Mouse (Mus musculus): ENCODE results near the gene Caly.

Caly gene

DNA sequence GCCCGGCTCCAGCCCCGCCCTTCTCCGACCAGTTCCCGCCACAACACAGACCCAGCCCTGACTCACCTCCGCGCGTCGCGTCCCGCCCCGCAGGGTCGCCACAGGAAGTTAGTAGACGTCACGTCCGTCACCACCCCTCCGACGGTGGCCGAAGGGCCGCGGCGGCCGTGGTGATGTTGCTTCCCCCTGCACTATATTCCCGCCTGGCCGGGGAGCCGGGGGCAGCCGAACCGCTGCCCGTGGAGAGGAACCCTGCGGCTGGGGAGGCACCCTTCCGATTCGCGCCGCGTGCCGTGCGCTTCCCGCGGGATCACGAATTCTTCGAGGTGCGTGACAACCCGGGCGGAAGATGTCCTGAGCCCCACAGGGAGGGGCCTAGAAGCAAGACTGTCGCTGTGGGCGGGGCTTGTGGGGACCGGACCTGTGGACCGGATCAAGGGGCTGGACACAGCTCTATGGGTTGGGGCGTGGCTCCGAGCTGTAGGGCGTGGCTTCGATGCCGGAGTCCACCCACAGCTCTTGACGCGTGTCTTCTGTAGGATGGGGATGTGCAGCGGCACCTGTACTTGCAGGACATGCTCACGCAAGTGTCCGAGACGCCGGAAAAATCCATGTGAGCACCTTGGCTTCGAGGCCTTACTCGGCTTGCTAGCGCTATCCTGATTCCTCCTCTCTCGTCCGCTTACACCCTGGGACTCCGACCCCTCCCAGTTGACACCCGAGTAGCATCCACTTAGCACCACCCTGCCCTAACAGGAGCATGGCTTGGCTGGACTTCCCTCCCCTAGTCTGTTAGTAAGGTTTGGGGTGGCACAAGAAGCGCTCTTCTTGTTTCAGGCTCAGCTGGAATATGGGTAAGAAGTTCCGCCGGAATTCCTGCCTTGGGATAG lies 45.8 kb downstream of the Caly start, which contains the start of the genes Zfp511 and Tubgcp2:
Zfp511 (plus strand) TSS at position 111 of the 890 bp plus-strand sequence.
Tubgcp2 (minus strand) TSS at position 389 of the 890 bp plus-strand sequence.
- peak; percentile 96 to 97 for DNase-seq

DNA sequence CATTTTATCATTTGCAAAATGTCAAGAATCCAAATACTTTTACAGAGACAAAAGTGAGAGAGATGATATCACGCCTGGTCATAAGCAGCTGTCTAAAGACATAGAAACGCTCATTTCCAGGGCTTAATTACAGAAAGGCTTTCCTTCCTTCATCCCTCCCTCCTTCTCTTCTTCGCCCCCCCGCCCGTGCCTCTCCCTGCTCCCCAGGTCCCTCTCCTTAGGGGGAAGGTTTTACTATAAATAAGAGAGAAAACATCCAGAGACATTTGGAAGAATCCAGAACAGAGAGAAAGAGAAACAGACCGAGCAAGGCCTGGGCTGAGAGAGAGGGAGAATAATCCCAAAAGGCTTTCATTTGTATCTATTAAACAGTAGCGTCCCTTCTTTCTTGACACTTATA lies 46.9 kb downstream of the Caly start:
- DNase-seq = no peak

DNA sequence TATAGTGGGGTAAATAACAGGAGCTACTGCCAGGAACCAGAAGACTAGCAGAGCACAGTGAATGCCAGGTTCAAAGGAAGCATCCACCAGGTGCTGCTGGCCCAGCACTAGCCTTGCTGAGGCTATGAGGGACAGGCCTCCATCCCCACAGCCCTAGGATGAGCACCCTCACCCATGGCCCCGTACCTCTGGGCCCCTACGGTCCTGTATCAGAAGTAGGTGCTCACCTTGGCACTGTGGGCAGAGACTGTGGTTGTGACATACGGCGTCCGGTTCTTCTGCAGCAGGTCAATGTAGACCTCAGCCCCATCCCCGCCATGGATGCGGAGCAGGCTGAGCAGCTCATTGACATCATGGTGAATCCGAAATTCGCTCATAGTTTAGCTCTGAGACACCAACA lies 49.0 kb downstream of the Caly start:
- DNase-seq = no peak

DNA sequence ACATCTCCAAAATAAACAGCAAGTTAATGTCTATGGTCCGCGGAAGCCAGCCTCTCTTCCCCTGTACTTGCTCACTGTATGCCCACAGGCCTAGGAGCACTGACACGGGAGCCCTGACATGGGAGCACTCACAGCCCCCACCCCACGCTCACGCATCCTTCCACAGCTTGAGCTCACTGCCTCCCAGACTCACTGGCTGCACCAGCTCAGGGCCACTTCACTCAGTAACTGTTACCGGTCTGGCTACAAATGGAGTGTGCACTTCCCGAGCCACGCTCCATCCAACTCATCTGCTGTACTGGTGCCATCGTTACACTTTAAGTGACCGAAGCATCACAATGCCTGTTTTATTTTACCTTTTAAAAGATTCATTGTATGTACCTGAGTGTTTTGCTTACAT lies 50.0 kb downstream of the Caly start:
- DNase-seq = no peak

DNA sequence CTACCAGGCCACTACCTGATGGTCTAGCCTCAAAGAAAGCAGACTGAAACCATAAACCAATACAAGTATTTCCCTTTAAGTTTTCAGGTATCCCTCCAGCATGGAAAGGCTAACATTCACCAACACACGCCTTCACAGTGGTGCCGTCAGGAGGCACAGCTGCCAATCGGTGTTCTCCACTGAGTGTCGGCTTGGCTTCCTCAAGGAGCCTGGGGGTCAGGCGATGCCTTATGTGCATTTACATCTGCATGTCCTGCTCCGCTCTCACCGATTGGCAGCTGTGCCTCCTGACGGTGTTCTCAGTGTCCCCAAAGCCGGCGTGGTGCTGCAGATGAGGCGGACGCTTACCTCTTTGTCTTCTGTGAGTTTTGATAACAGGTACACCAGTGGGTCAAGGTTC lies 50.6 kb downstream of the Caly start:
- DNase-seq = no peak
